Mouse (Mus musculus) gastrocnemius, adult 8-10 months (tissue): ENCODE measurements around the gene Klk1b3. TPM values are rescaled to one million over a fixed set of nuclear protein-coding genes. Genes with fewer than 3 reads are reported as not detected.
"Not testable (repeated sequence)": the region's sequence is repeated elsewhere in the genome, so short reads cannot be mapped to it uniquely, and the experiment has no call there.

Experiments used
- DNase-seq, 2 experiments: peaks; one replicate each; pipeline ENCODE4 v3.0.0; 2022; ENCODE audit warnings: low spot score in 2 of 2
- total RNA-seq, 4 experiments: library from RNA; stranded (reverse); gene quantifications; 2 replicates each; pipeline ENCODE4 v1.2.4; 2022

The Klk1b3 gene
- not detected for total RNA-seq

DNA sequence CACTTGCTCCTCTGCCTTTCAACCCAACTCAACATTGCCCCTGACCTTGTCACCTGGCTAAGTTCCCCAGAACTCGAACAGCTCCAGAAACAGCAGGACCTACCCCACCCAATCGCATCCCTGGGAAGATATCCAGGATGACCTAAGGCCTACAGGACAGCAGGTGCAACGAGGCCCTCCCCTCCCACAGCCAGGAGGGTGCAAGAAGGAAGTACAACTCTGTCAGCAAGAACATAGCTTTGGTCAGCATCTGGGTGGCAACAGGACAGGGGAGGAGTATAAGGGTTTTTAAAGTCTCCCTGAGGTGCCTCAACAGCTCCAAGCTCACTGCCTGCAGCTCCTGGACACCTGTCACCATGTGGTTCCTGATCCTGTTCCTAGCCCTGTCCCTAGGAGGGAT is at the start of gene Klk1b3:
TSS of gene Klk1b3 (plus strand) at position 301 of the 400 bp plus-strand sequence.
- no peak for DNase-seq

DNA sequence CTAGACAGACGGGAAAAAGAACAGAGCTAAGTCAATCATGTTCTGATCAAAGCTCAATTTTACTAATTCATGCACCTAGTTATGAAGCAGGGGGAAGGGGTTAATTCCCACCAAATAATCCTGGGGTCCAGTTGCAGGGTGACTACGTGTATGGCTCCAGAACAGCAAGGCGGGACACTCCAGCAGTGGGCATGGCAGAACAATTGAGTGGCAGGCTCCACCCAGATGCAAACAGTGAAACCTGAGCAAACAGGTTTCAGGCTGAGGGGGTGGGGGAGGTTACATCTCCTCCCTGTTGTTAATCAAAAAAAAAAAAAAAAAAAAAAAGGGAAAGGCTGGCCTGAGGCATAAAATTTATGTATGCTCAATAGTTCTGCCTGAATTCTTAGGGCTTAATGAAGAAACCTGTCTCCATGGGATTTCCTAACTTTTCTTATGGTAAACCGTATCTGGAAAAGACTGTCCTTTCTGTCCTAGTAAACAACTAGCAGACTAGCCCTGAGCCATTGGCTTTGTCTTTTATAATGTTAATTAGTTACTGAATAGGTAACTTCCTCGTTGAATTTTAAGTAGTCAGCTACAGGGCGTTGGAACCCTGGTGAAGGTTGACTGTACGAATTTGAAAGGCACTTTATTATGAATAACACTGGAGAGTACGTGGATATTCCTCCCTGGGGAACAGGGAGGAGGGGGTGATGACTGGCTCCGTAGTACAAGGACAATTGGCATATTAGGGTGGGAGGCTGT is 18.5 kb upstream of the Klk1b3 start:
- no peak for DNase-seq

DNA sequence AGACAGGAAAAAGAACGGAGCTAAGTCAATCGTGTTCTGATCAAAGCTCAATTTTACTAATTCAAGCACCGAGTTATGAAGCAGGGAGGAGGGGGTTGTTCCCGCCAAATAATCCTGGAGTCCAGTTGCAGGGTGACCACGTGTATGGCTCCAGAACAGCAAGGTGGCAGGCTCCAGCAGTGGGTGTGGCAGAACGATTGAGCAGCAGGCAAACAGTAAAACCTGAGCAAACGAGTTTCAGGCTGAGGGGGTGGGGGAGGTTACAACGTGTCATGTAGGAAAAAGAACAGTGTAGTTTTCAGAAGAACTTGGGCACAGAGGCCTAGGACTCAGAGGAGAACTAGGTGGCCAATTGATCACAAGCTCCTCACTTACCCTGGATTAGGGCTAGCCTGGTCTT is 11.5 kb upstream of the Klk1b3 start:
- DNase-seq, result not testable (repeated sequence)

DNA sequence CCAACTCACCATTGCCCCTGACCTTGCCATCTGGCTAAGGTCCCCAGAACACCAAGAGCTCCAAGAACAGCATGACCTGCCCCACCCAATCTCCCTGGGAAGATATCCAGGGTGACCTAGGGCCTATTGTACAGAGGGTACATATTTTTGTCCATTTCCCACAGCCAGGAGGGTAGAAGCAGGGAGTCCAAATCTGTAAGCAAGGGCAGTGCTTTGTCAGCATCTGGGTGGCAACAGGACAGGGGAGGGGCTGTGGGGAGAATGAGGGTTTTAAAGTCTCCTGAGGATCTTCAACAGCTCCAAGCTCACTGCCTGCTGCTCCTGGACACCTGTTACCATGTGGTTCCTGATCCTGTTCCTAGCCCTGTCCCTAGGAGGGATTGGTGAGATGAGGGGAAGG is 10.1 kb upstream of the Klk1b3 start, which contains the start of gene Klk1b24:
TSS of gene Klk1b24 (plus strand) at position 301 of the 400 bp plus-strand sequence.
- peak in 1 of 2 experiments; percentile 18 for DNase-seq

- DNase-seq, result not testable (repeated sequence)
These were observed 4.5 kb upstream of the Klk1b3 start for GRCm38 (mm10) chr7:44193466-44193865.

DNA sequence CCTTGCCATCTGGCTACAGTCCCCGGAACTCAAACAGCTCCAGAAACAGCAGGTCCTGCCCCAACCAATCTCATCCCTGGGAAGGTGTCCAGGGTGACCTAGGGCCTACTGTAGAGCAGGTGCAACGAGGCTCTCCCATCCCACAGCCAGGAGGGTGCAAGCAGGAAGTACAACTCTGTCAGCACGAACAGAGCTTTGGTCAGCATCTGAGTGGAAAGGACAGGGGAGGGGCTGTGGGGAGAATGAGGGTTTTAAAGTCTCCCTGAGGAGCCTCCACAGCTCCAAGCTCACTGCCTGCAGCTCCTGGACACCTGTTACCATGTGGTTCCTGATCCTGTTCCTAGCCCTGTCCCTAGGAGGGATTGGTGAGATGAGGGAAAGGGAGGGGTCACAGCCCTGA is 9.1 kb downstream of the Klk1b3 start, which contains the start of gene Klk1b4:
TSS of gene Klk1b4 (plus strand) at position 301 of the 400 bp plus-strand sequence.
- not testable (repeated sequence) for DNase-seq

GRCm38 (mm10) chr7:44208307-44208706 is 10.3 kb downstream of the Klk1b3 start:
- no peak for DNase-seq

- no peak for DNase-seq
These were observed 17.7 kb downstream of the Klk1b3 start, which contains the start of gene Klk1b5 for GRCm38 (mm10) chr7:44215645-44216044. Gene Klk1b5 (plus strand): TSS chr7:44215945.

DNA sequence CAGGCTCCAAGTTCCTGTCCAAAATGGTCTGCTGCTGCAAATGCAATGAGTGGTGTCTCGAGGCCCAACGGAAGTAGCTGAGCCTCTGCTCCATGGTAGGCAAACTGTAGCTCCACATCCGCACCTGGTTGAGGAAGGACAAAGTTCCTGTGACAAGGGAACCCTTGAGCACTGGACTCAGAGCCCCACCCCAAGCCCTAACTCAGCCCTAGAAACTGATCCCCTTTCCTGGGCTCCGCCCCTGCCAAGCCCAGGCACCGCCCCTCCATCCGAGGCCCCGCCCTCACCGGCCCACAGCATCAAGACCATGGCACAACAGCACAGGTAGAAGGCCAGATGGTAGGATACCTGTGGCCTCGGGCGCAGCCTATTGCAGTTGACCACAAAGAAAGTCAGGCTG is 23.6 kb downstream of the Klk1b3 start:
- not testable (repeated sequence) for DNase-seq

DNA sequence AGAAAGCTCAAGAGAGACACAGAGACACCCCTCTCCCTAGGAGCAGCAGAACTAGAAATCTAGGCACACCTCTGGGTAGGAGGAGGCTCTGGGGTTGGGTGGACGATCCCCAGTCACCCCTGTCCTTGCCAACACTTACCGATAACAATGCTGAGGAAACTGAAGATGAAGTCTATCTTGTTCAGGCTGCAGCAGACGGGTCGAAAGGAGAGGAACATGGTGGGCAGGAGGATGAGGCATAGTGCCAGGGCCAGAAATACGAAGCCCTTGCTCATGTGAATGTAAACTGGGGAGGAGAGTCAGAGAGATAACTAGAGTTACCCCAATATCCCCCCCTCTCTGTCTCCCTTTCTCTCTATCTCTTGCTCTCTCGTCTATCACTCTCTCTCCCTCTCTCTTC is 24.3 kb downstream of the Klk1b3 start:
- DNase-seq, result not testable (repeated sequence)

DNA sequence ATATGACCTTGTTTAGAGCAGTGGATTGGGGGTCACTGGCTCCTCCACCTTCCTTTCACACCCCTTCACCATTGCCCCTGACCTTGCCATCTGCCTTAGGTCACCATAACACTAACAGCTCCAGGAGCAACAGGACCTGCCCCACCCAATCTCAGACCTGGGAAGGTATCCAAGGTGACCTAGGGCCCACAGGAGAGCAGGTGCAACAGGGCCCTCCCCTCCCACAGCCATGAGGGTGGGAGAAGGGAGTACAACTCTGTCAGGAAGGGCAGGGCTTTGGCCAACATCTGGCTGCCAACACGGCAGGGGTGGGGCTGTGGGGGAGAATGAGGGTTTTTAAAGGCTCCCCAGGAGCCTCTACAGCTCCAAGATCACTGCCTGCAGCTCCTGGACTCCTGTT is 27.1 kb downstream of the Klk1b3 start, which contains the start of gene Klk1:
TSS of gene Klk1 (plus strand) at position 285 of the 400 bp plus-strand sequence.
- DNase-seq, result no peak

- no peak for DNase-seq
These were observed 37.9 kb downstream of the Klk1b3 start, which contains the start of gene Gm36864 for GRCm38 (mm10) chr7:44235909-44236308. Gene Gm36864 (plus strand): TSS chr7:44236177.

- no peak for DNase-seq
These were observed 41.9 kb downstream of the Klk1b3 start for GRCm38 (mm10) chr7:44239913-44240312.

GRCm38 (mm10) chr7:44240712-44241111 is 42.7 kb downstream of the Klk1b3 start:
- DNase-seq, result no peak

DNA sequence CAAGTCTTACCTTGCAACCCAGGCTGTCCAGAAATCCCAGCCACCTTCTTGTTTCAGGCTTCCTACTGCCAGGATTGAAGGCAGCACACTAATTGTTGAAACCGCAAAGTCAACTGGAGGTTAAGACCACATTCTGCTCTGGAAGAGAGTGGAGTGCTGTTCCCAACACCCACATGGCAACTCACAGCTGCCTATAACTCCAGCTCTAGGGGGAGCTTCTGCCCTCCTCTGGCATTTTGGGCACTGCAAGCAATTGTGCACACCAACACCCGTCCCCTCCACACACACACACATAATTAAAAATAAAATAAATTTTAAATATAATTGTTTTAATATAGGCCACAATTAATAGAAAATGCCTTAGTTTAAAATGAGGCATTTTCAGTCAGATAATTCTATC is 43.2 kb downstream of the Klk1b3 start:
- no peak for DNase-seq

GRCm38 (mm10) chr7:44244080-44244479 is 46.1 kb downstream of the Klk1b3 start:
- no peak for DNase-seq

DNA sequence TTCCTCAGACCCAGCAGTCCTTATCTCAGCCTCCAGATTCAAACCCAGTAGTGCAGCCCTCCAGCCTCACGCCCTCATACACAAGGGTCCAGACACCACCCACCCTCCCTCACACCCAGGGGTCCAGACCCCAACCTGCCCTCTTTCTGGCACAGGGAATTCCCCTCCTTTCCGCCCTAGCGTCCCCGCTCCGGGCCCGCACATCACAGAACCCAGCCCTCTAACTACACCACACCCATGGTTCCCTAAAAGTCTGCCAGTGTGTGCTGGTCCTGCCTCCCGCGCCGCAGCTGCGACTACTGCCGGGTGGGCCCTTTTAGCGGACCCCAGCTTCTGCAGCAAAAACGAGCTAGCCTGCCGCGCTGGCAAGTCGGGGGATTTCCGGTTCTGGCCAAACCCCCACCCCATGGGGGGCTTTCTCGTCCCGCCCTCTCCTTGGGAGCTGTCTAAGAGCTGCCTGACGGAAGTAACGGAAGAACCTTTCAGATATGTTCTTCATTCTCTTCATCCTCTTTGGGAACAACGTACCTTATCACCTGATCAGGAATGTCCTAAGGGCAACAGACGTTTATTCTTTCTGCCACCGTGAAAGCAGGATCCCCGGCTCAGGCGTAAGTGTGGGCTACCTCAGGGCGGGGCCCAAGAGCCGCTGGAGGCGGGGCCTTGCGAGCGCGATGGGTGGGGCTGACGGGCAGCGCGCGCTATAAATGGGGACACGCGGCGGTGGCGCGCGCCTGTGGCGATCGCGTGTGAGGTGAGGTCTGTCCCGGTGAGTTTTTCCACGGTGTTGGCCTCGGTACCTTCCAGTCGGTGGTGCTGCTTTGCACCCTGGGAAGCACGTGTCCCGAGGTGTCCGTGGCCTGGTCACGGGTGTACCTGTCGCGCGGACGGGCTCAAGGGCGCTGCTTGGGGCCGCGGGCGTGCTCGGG is 48.3 kb downstream of the Klk1b3 start, which contains the start of the genes 1700028J19Rik and 2410002F23Rik:
TSS of gene 1700028J19Rik (minus strand) at position 641 of the 929 bp plus-strand sequence.
TSS of gene 2410002F23Rik (plus strand) at position 668 of the 929 bp plus-strand sequence.
- DNase-seq, result peak; percentile 85 to 86

- DNase-seq, result no peak
These were observed 49.0 kb downstream of the Klk1b3 start for GRCm38 (mm10) chr7:44246984-44247470.

DNA sequence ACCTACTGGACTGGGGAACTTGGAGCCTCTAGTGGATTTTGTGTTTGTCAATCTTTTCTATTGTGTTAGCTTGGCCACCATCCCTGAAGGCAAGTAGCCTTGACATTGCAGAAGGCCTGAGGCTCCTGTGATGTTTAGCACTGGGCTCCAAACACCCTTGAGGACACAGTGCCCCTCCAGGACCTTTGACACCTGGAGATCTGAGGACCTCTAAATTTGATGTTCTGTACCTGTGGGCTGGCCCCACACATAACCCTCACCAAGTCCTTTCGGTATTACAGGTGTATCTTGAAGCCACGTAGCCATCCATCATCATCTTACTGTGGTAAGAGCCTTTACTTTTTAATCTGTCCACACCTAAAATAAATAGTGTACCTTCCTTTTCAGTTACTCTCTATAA is 50.0 kb downstream of the Klk1b3 start:
- no peak for DNase-seq

DNA sequence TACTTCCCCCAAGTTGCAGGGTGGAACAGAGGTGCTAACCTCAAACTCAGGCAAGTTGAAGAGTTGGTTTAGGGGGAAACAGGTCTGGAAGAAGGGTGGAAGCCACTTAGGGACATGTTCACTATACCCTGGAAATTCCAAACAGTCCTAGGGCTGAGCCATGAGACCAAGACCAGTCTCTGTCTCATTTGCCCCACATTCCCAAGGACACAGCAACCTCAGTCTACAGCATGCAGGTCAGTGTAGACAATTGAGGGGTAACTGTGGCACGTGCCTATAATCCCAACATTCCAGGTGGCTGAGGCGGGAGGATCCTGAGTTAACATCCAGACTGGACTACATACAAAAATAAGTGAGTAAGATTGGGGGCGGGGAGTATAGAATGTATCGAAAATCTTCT is 51.3 kb downstream of the Klk1b3 start:
- no peak for DNase-seq

DNA sequence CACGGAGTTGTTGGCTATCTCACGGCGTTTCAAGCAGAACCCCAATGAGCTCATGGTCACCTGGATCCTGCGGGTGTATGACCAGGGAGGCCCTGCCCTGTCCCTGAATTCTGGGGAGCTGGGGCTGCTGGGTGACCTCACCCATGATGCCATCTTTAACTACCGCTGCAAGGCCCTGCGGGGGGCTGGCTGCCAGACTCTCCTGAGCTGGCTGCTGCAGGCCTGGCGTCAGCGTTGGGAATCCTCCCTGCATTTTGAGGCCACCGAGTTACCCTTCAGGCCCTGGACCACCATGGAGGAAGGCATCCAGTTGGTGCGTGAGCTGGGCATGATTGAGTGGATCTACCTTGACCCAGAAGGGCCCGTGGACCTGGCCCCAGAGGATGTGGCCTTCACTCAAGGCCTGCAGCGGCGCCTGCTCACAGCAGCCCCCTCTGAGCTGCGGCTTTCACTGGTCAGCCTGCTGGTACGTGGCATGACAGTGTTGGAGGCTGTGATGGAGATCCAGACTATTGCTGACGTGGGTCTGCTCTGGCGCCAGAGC is 52.8 kb downstream of the Klk1b3 start:
- DNase-seq, result not testable (repeated sequence)
